Mouse (Mus musculus): ENCODE data around the gene Prdx6b. TPM values are rescaled to one million over a fixed set of nuclear protein-coding genes. Genes with fewer than 3 reads are reported as not detected.

Gene Prdx6b
- total RNA-seq, 2 experiments from 2014 or later: not detected

GRCm38 (mm10) chr2:80327272-80327671 lies 35.0 kb downstream of the Prdx6b start:
- DNase-seq: no peak

DNA sequence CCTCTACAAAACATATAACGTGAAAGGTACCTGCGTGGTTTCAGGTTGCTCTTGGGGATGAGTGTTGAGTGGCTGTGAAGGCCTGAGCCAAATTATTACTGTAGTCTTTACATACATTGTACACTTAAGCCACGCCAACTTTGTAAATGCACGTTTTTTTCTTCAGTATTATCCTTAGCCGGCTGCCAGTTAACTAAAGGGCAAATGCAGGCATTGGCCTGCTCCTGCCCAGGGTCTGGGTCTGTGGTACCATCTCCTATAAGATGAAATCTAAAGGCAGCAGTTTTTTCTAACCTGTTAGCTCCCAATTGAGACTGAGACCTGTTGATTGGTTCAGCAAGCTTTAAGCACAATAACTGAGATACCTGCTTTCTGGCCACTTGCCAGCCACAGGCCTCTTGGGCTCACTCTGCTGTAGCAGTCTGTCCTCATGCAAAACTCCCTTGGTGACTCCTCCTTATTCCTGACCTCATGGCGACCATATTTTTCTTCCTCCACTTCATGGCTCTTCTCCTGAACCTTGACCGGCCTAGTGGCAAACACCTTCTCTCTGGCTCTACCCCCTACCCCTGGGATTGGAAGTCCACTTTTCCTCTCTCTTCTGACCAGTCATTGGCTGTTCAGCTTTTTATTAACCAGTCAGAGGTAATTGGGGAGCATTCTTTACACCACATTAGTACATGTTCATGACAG lies 36.8 kb downstream of the Prdx6b start:
- no peak for DNase-seq

DNA sequence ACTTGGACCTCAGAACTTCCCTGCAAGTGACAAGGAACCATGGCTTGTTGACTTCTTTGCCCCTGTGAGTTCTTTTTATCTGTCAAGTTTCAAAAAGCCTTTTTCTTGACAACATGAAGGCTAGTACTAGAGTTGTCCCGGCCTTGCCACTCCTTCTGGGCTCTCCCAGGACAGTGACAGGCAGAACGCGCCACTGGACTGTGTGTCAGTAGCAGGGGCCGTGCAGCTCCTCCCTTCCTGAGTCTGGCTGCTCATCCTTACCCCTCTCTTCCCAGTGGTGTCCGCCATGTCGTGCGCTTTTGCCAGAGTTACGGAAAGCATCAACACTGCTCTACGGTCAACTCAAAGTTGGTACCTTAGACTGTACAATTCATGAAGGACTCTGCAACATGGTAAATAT lies 48.3 kb downstream of the Prdx6b start:
- DNase-seq: no peak

Other genes with a start within 250 kb of the Prdx6b start
- gene Pde1a, start 163.0 kb upstream of the Prdx6b start, total RNA-seq (2021): 1 to 10 TPM; 4.3 to 4.5 TPM
- gene Dnajc10, start 23.0 kb downstream of the Prdx6b start, total RNA-seq (2021): 10 to 100 TPM; 26.3 to 34.4 TPM
- gene Frzb, start 155.2 kb downstream of the Prdx6b start, total RNA-seq (2021): 10 to 100 TPM; 51.6 to 55.5 TPM

Measured in gastrocnemius, postnatal 10 days (tissue).